7 mouse cellular contexts compared by ENCODE assay signal in the genomic region with DNA sequence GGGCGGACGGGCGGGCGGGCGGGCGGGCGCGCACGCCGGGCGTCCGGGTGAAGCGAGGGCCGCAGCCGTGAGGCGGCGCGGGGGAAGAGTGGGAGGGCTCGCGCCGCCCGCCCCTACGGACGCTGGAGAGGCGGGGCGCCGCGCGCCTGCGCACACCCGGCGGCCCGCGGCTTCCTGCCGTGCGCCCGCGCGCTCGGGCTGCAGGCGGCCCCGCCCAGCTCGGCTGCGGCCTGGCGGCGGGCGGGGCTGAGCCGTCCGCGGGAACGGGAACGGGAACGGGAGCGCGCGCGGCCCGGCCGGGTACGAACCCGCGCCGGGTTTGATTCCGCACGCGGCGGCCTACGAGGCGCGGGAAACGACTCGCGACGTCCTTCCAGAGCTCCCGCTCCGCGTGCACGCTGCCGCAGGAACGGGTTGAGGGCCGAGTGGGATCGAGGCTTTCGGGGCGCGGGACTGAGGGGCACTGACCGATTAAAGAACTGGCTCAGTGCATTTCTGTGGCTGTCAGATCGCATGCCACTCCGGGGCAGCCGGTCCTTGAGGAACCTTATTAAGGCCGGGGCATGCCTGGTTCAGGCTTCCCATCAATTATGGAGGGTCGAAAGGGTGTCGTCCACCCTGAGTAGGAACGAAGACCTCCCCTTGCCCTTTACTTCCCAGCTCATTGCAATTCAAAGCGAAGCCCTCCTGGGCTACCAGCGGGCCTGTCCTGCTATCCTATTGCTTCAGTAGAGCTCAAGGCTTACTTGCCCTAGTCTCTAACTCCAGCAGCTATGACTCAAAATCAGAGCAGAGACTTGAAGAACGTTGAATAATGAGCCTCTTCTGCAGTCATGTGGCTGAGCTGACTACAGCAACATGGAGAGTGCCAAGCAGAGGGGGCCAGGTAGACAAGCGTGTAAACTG. TPM values are rescaled to one million over a fixed set of nuclear protein-coding genes. Genes with fewer than 3 reads are reported as not detected.
DNase-seq lines count a peak whose midpoint lies in the region; ATAC-seq lines count a peak whose summit lies in the region.

No protein-coding gene starts in this region.

- peaks cover 11% of the 10 kb centered on the region; the same call in 1 of the 2 replicates for H3K4me1 ChIP-seq in intestine, embryonic 15.5 days (replicated peaks)
- peaks cover 11% of the 10 kb centered on the region for H3K4me1 ChIP-seq in midbrain, embryonic 11.5 days (ENCODE audit: control insufficient read depth, insufficient read depth, low read length)

- no peaks in the 10 kb centered on the region for H3K9me3 ChIP-seq in intestine, embryonic 15.5 days
- H3K9me3 ChIP-seq in midbrain, embryonic 11.5 days (ENCODE audit: control insufficient read depth, low read length), result no peaks in the 10 kb centered on the region

- H3K9ac ChIP-seq in intestine, embryonic 15.5 days, result peak overlapping the region; percentile 93
- H3K9ac ChIP-seq in midbrain, embryonic 11.5 days (ENCODE audit: low read length), result peak overlapping the region; percentile 97

- peak; percentile 98 for ATAC-seq in intestine, embryonic 15.5 days
- ATAC-seq in midbrain, embryonic 11.5 days (ENCODE audit: low FRiP score), result peak; percentile 95

- 1% methylated on average over 61 of the region's 97 CpGs for WGBS in intestine, embryonic 15.5 days
- 1% methylated on average over 52 of the region's 97 CpGs for WGBS in midbrain, embryonic 11.5 days

- peak overlapping the region; percentile 92 for H3K27ac ChIP-seq in intestine, embryonic 15.5 days
- peak overlapping the region; percentile 96 for H3K27ac ChIP-seq in midbrain, embryonic 11.5 days (ENCODE audit: low read depth, low read length)

- no peaks in the 10 kb centered on the region for H3K27me3 ChIP-seq in intestine, embryonic 15.5 days (replicated peaks)
- no peaks in the 10 kb centered on the region for H3K27me3 ChIP-seq in midbrain, embryonic 11.5 days (ENCODE audit: control insufficient read depth, insufficient read depth, low read length)

- peak overlapping the region; percentile 78 for H3K4me2 ChIP-seq in intestine, embryonic 15.5 days (replicated peaks)
- peak overlapping the region; percentile 62 for H3K4me2 ChIP-seq in midbrain, embryonic 11.5 days

- H3K36me3 ChIP-seq in intestine, embryonic 15.5 days, result no peaks in the 10 kb centered on the region
- H3K36me3 ChIP-seq in midbrain, embryonic 11.5 days (ENCODE audit: control insufficient read depth, insufficient read depth, low read length), result no peaks in the 10 kb centered on the region

- H3K4me3 ChIP-seq in intestine, embryonic 15.5 days (replicated peaks), result peak overlapping the region; percentile 98
- H3K4me3 ChIP-seq in midbrain, embryonic 11.5 days (ENCODE audit: low read depth, low read length), result peak overlapping the region; percentile 93

- peak; percentile 48 for DNase-seq in adrenal gland, adult 8-10 months
- peak; percentile 95 for DNase-seq in embryo, embryonic 11 days
- peak; percentile 57 to 72 for DNase-seq in gastrocnemius, postnatal 36 days
- peak; percentile 79 for DNase-seq in left cerebral cortex, postnatal 4 days
- peak; percentile 97 for DNase-seq in midbrain, embryonic 11.5 days (ENCODE audit: low spot score, missing footprints)
- peak; percentile 68 for DNase-seq in skeletal muscle tissue, adult 2 months (ENCODE audit: low read depth, low spot score)

- intact Hi-C loops in gastrocnemius, postnatal 36 days (cut with DNase I), result loop anchor here (2.0 kb wide), 1 partner anchor 78 kb away; no protein-coding TSS in a partner anchor
- intact Hi-C loops in left cerebral cortex, postnatal 4 days (cut with DNase I), result no loop called here

RNA-seq across cellular contexts. Expression of a gene that starts 0.6 kb away (rescaled TPM):
- total RNA-seq in adrenal gland, adult 8-10 months (2022), result 10 to 100 TPM; 35.1 to 62.0 (median 52.1) TPM
- total RNA-seq in gastrocnemius, postnatal 36 days (2021), result 10 to 100 TPM; 20.7 to 25.7 TPM
- 20.1 and 24.7 TPM in 2 replicates for polyA plus RNA-seq in intestine, embryonic 15.5 days (2015; fragmentation: Nextera tagmentation; extraction: Ambion mirVana)
- total RNA-seq in left cerebral cortex, postnatal 4 days (2021), result 100 to 1,000 TPM; 194 to 216 TPM
- 27.8 and 30.1 TPM in 2 replicates for polyA plus RNA-seq in midbrain, embryonic 11.5 days (2014; fragmentation: Nextera tagmentation; extraction: Ambion mirVana)

Comparison
In these comparisons a context has a peak if more than half of its experiments do, and no peak if none do; other contexts are left out.
1. Peak in every context shown above with its lines: DNase-seq, ATAC-seq, H3K4me3 ChIP-seq and H3K27ac ChIP-seq.